Mouse (Mus musculus): ENCODE data around the gene Spg20.

DNA sequence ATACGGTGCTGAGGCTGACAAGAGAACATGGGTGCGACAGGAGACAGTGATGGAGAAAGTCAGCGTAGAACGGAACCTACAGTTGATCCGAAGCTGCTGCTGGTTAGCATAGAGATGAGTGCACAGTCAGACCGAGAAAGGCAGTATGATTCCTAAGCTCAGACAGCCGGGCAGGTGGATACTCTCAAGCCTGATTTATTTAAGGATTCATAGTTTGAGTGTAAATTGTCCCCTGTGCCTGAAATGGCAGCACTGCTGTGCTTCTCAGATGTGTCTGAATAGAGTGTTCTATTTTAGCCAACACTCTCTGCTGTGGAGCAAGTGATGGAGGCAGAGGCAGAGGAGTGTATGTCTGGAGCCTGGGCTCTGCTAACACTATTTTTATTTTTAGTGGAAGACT is 42.3 kb downstream of the Spg20 start:
- TF ChIP-seq TAL1 (IDR thresholded peaks at IDR 0.05; ENCODE audit: low read length), result no peak
- no peak for TF ChIP-seq GATA1 (IDR thresholded peaks at IDR 0.05; ENCODE audit: low read length)

All from erythroblast, embryonic 14.5 days (primary cell).